Mouse (Mus musculus) c-Kit-positive CD71-negative TER-119-negative erythroid progenitor cells, embryonic 14.5 days (primary cell): Measurements from ENCODE around the gene Nat8f2.

Experiments
- DNase-seq: peaks from one replicate; pipeline ENCODE4 v3.0.0-alpha.2; 2013; ENCODE audit warnings: low read depth

The Nat8f2 gene

DNA sequence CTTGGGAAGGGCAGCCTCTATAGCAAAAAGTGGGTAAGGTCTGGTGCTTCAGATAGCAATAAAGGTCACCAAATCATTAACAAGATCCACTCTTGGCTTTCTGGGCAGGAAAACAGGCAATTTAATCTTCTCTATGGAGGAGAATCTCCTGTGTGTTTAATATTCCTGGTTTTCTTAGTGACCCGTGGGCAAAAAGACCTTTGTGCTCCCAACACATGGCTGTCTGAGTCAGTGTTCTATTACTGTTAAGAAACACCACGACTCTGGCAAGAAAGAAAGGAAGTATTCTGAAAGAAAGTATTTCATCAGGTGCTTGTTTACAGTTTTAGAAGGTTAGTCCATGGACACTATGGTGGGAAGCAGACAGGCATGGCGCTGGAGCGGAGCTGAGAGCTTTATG is 46.7 kb downstream of the Nat8f2 start:
- no peak for DNase-seq

GRCm38 (mm10) chr6:85820837-85821236 is 48.1 kb downstream of the Nat8f2 start, which contains the start of the genes Nat8f6 and Nat8f5:
TSS of gene Nat8f6 (minus strand) at chr6:85820954.
TSS of gene Nat8f5 (minus strand) at chr6:85820972.
- DNase-seq: no peak

- no peak for DNase-seq
Measured at GRCm38 (mm10) chr6:85818338-85818737, 50.6 kb downstream of the Nat8f2 start.
